Mouse (Mus musculus) MEL (cell line): Measurements from ENCODE around the gene Cttn. TPM values are rescaled to one million over a fixed set of nuclear protein-coding genes. Genes with fewer than 3 reads are reported as not detected.

Source experiments
- DNase-seq: peaks from one replicate; pipeline ENCODE4 v3.0.0; 2011; ENCODE audit warnings: low read depth, low spot score
- H3K27ac ChIP-seq: 2 replicates; pipeline ENCODE4 v1.5.1; 2012; ENCODE audit warnings: low read depth, mild to moderate bottlenecking, control low read depth, low read length, moderate library complexity; ENCODE audit not compliant: control insufficient read depth
- H3K27me3 ChIP-seq, 2 experiments: fragments of 150-350 bp in 1 of 2; sonication (generic) in 1 of 2; 2 replicates each; pipeline ENCODE4 v1.6.1; 2012; ENCODE audit warnings: low read length in 2 of 2, mild to moderate bottlenecking in 2 of 2, improper control_type of control experiment in 1 of 2, moderate library complexity in 1 of 2; ENCODE audit not compliant: insufficient read depth in 2 of 2, control insufficient read depth in 1 of 2
- H3K36me3 ChIP-seq, 2 experiments: 2 replicates each; pipeline ENCODE4 v1.6.1; 2012 to 2014; ENCODE audit warnings: low read length in 2 of 2, improper control_type of control experiment in 1 of 2, inconsistent platforms in 1 of 2, mild to moderate bottlenecking in 1 of 2; ENCODE audit not compliant: insufficient read depth in 2 of 2, control insufficient read depth in 1 of 2
- H3K4me1 ChIP-seq, 2 experiments: fragments of 150-350 bp in 1 of 2; sonication (generic) in 1 of 2; 2 replicates each; pipeline ENCODE4 v1.6.1; 2012; ENCODE audit warnings: low read length in 2 of 2, improper control_type of control experiment in 1 of 2, mild to moderate bottlenecking in 1 of 2; ENCODE audit not compliant: insufficient read depth in 2 of 2, control insufficient read depth in 1 of 2
- H3K4me3 ChIP-seq, 2 experiments: fragments of 150-350 bp in 1 of 2; sonication (generic) in 1 of 2; 2 replicates each; pipeline ENCODE4 v1.5.1; 2012; ENCODE audit warnings: low read depth in 2 of 2, low read length in 2 of 2, mild to moderate bottlenecking in 2 of 2, moderate library complexity in 2 of 2, control low read depth in 1 of 2, improper control_type of control experiment in 1 of 2; ENCODE audit not compliant: control insufficient read depth in 1 of 2, insufficient read depth in 1 of 2
- H3K79me2 ChIP-seq: 2 replicates; pipeline ENCODE4 v1.6.1; 2012; ENCODE audit warnings: mild to moderate bottlenecking, low read length, moderate library complexity; ENCODE audit not compliant: control insufficient read depth, poor library complexity, insufficient read depth
- H3K9ac ChIP-seq: 2 replicates; pipeline ENCODE4 v1.6.1; 2012; ENCODE audit warnings: low read depth, mild to moderate bottlenecking, control low read depth, low read length, moderate library complexity; ENCODE audit not compliant: control insufficient read depth, poor library complexity, severe bottlenecking
- H3K9me3 ChIP-seq: fragments of 150-350 bp; sonication (generic); replicated peaks from 2 replicates; pipeline ENCODE4 v1.6.1; 2012; ENCODE audit warnings: mild to moderate bottlenecking, low read length, improper control_type of control experiment, moderate library complexity; ENCODE audit not compliant: insufficient read depth
- BHLHE40 ChIP-seq: IDR thresholded peaks from 2 replicates; pipeline ENCODE4 v1.6.1; 2012; ENCODE audit warnings: low read depth, mild to moderate bottlenecking, inconsistent platforms, low read length, improper control_type of control experiment, borderline replicate concordance
- CHD1 ChIP-seq: IDR thresholded peaks from 2 replicates; pipeline ENCODE4 v1.6.1; 2012; ENCODE audit warnings: low read depth, mild to moderate bottlenecking, inconsistent platforms, low read length, improper control_type of control experiment
- CTCF ChIP-seq, 3 experiments: IDR thresholded peaks in 2 of 3; conservative IDR thresholded peaks in 1 of 3; 2 replicates each; pipeline ENCODE4 v1.5.1; 2011 to 2012; ENCODE audit warnings: low read length in 3 of 3, low read depth in 2 of 3, mild to moderate bottlenecking in 2 of 3, improper control_type of control experiment in 1 of 3, inconsistent platforms in 1 of 3, mixed read lengths in 1 of 3, moderate library complexity in 1 of 3; ENCODE audit not compliant: control insufficient read depth in 1 of 3, insufficient read depth in 1 of 3, poor library complexity in 1 of 3, severe bottlenecking in 1 of 3
- ELF1 ChIP-seq: IDR thresholded peaks from 2 replicates; pipeline ENCODE4 v1.6.1; 2014; ENCODE audit warnings: low read depth, mild to moderate bottlenecking, inconsistent platforms, low read length, improper control_type of control experiment, moderate library complexity
- HCFC1 ChIP-seq: IDR thresholded peaks from 2 replicates; pipeline ENCODE4 v1.6.1; 2012; ENCODE audit warnings: low read depth, mild to moderate bottlenecking, inconsistent platforms, low read length, improper control_type of control experiment, moderate library complexity
- KAT2A ChIP-seq: conservative IDR thresholded peaks from 2 replicates; pipeline ENCODE4 v1.6.1; 2012; ENCODE audit warnings: low read depth, low read length, improper control_type of control experiment, inconsistent platforms
- MAFK ChIP-seq: IDR thresholded peaks from 2 replicates; pipeline ENCODE4 v1.6.1; 2011; ENCODE audit warnings: low read depth, mild to moderate bottlenecking, low read length, improper control_type of control experiment, borderline replicate concordance
- MAZ ChIP-seq: IDR thresholded peaks from 2 replicates; pipeline ENCODE4 v1.6.1; 2012; ENCODE audit warnings: low read depth, mild to moderate bottlenecking, inconsistent platforms, low read length, improper control_type of control experiment
- MYC ChIP-seq: IDR thresholded peaks from 2 replicates; pipeline ENCODE4 v1.6.1; 2011; ENCODE audit warnings: low read depth, mild to moderate bottlenecking, low read length, improper control_type of control experiment, moderate library complexity
- NELFE ChIP-seq: IDR thresholded peaks from 2 replicates; pipeline ENCODE4 v1.6.1; 2011; ENCODE audit warnings: low read depth, low read length, improper control_type of control experiment
- NRF1 ChIP-seq: IDR thresholded peaks from 2 replicates; pipeline ENCODE4 v1.6.1; 2014; ENCODE audit warnings: low read depth, mild to moderate bottlenecking, inconsistent platforms, low read length, improper control_type of control experiment, moderate library complexity; ENCODE audit not compliant: poor library complexity, insufficient read depth, severe bottlenecking
- POLR2A ChIP-seq, 2 experiments: IDR thresholded peaks; 2 replicates each; pipeline ENCODE4 v1.6.1; 2011 to 2012; ENCODE audit warnings: low read length in 2 of 2, mild to moderate bottlenecking in 2 of 2, control low read depth in 1 of 2, improper control_type of control experiment in 1 of 2, low read depth in 1 of 2, moderate library complexity in 1 of 2; ENCODE audit not compliant: control insufficient read depth in 1 of 2, insufficient read depth in 1 of 2, poor library complexity in 1 of 2
- POLR2AphosphoS2 ChIP-seq: IDR thresholded peaks from 2 replicates; pipeline ENCODE4 v1.6.1; 2011; ENCODE audit warnings: low read length, improper control_type of control experiment
- RAD21 ChIP-seq: IDR thresholded peaks from 2 replicates; pipeline ENCODE4 v1.6.1; 2011; ENCODE audit warnings: mild to moderate bottlenecking, low read depth, low read length, improper control_type of control experiment
- SIN3A ChIP-seq: IDR thresholded peaks from 2 replicates; pipeline ENCODE4 v1.6.1; 2012; ENCODE audit warnings: low read length, improper control_type of control experiment, inconsistent platforms
- SMC3 ChIP-seq: IDR thresholded peaks from 2 replicates; pipeline ENCODE4 v1.6.1; 2011; ENCODE audit warnings: low read depth, low read length, improper control_type of control experiment
- UBTF ChIP-seq: IDR thresholded peaks from 2 replicates; pipeline ENCODE4 v1.6.1; 2012; ENCODE audit warnings: low read depth, mild to moderate bottlenecking, inconsistent platforms, low read length, improper control_type of control experiment, moderate library complexity, borderline replicate concordance; ENCODE audit not compliant: insufficient read depth
- ZC3H11A ChIP-seq: IDR thresholded peaks from 2 replicates; pipeline ENCODE4 v1.6.1; 2012; ENCODE audit warnings: low read depth, mild to moderate bottlenecking, inconsistent platforms, low read length, improper control_type of control experiment
- ZMIZ1 ChIP-seq: IDR thresholded peaks from 2 replicates; pipeline ENCODE4 v1.6.1; 2012; ENCODE audit warnings: low read depth, mild to moderate bottlenecking, inconsistent platforms, low read length, improper control_type of control experiment, moderate library complexity
- ZNF384 ChIP-seq: IDR thresholded peaks from 2 replicates; pipeline ENCODE4 v1.6.1; 2012; ENCODE audit warnings: low read depth, mild to moderate bottlenecking, inconsistent platforms, low read length, improper control_type of control experiment
- polyA plus RNA-seq, 2 experiments: library from polyadenylated mRNA; stranded (reverse) in 1 of 2; unstranded in 1 of 2; fragments of >175 nt in 1 of 2; fragments of >200 nt in 1 of 2; gene quantifications; 2 replicates each; pipeline versions ENCODE4 v1.2.1 to v1.2.4; 2012; ENCODE audit warnings: low replicate concordance in 2 of 2, low read depth in 1 of 2; ENCODE audit not compliant: insufficient read length in 2 of 2, insufficient read depth in 1 of 2, missing spikeins in 1 of 2
- total RNA-seq: library from RNA; depleted of rRNA; stranded (reverse); fragments of 300-350 nt; gene quantifications from 2 replicates; pipeline ENCODE4 v1.2.3, GENCODE M21; 2012

The Cttn gene
- total and polyA plus RNA-seq, 3 experiments = 38.4 to 95.0 TPM; not detected in 1

- peak; percentile 87 for TF ChIP-seq SMC3
- peak; percentile 92 for TF ChIP-seq RAD21
- TF ChIP-seq MAZ = 0 out of 2 replicates have a peak, but pooled peaks have one; percentile 25
- TF ChIP-seq MAFK = no peak
- TF ChIP-seq ZC3H11A = peak; percentile 75
- TF ChIP-seq CTCF (IDR thresholded peaks at IDR 0.05 in 2 of 3, conservative IDR thresholded peaks at IDR 0.05 in 1 of 3; ENCODE audit: control insufficient read depth in 1 of 3, insufficient read depth in 1 of 3, low read depth in 2 of 3, low read length in 3 of 3, poor library complexity in 1 of 3, severe bottlenecking in 1 of 3) = peak; percentile 90 to 96 (median 91)
- no peak for TF ChIP-seq POLR2A (IDR thresholded peaks at IDR 0.05; ENCODE audit: control insufficient read depth in 1 of 2, insufficient read depth in 1 of 2, low read depth in 1 of 2, low read length in 2 of 2, poor library complexity in 1 of 2)
- H3K27me3 ChIP-seq = no peaks in the 10 kb centered on the region
- H3K4me1 ChIP-seq = no peaks in the 10 kb centered on the region
- DNase-seq = peak; percentile 57
- H3K9ac ChIP-seq = no peak overlapping the region
- no peaks in the 10 kb centered on the region for H3K36me3 ChIP-seq
- no peaks in the 10 kb centered on the region for H3K9me3 ChIP-seq
- no peaks in the 10 kb centered on the region for H3K79me2 ChIP-seq
- H3K4me3 ChIP-seq = no peak overlapping the region
- H3K27ac ChIP-seq = no peak overlapping the region
These were observed 44.9 kb downstream of the Cttn start for GRCm38 (mm10) chr7:144425953-144426352.

GRCm38 (mm10) chr7:144421478-144421877 is 49.3 kb downstream of the Cttn start:
- H3K36me3 ChIP-seq = no peaks in the 10 kb centered on the region
- no peak for DNase-seq
- TF ChIP-seq MYC = no peak
- TF ChIP-seq POLR2A (IDR thresholded peaks at IDR 0.05; ENCODE audit: control insufficient read depth in 1 of 2, insufficient read depth in 1 of 2, low read depth in 1 of 2, low read length in 2 of 2, poor library complexity in 1 of 2) = no peak
- TF ChIP-seq NELFE = no peak
- TF ChIP-seq HCFC1 = no peak
- no peak for TF ChIP-seq SMC3
- TF ChIP-seq POLR2AphosphoS2 = no peak
- no peak for TF ChIP-seq ELF1
- no peak for TF ChIP-seq BHLHE40
- TF ChIP-seq NRF1 = no peak
- TF ChIP-seq UBTF = no peak
- TF ChIP-seq MAFK = no peak
- TF ChIP-seq, all 39 proteins: peak for 0
- Histone ChIP-seq H3K4me1 (no peaks in the 10 kb centered on the region), H3K9me3 (no peaks in the 10 kb centered on the region), H3K79me2 (no peaks in the 10 kb centered on the region), H3K27ac (no peak overlapping the region), H3K9ac (no peak overlapping the region), H3K4me3 (no peak overlapping the region), H3K27me3 (no peaks in the 10 kb centered on the region)

GRCm38 (mm10) chr7:144420552-144420951 is 50.3 kb downstream of the Cttn start:
- no peaks in the 10 kb centered on the region for H3K27me3 ChIP-seq
- H3K79me2 ChIP-seq = no peaks in the 10 kb centered on the region
- no peak overlapping the region for H3K4me3 ChIP-seq
- no peak overlapping the region for H3K27ac ChIP-seq
- H3K36me3 ChIP-seq = no peaks in the 10 kb centered on the region
- DNase-seq = no peak
- H3K9ac ChIP-seq = no peak overlapping the region
- H3K9me3 ChIP-seq = no peaks in the 10 kb centered on the region
- TF ChIP-seq ZNF384 (no peak), CHD1 (no peak), RAD21 (no peak), ZMIZ1 (no peak), HCFC1 (no peak), MYC (no peak), MAFK (no peak), MAZ (no peak), POLR2AphosphoS2 (no peak), SIN3A (no peak), NELFE (no peak), ZC3H11A (no peak), KAT2A (no peak)
- no peaks in the 10 kb centered on the region for H3K4me1 ChIP-seq
